Mouse (Mus musculus) hindbrain, postnatal 0 days (tissue): ENCODE measurements around the gene Cript. TPM values are rescaled to one million over a fixed set of nuclear protein-coding genes. Genes with fewer than 3 reads are reported as not detected.

Experiments
- ATAC-seq: fragments of 200-750 bp; cut with Nextera tagmentation; 2 replicates; pipeline ENCODE4 v1.8.0; 2017; ENCODE audit warnings: mild to moderate bottlenecking, moderate TSS enrichment, moderate library complexity
- DNase-seq: peaks from one replicate; pipeline ENCODE4 v3.0.0-alpha.2; 2015; ENCODE audit warnings: low spot score
- H3K27ac ChIP-seq: fragments of 300-500 bp; sonication (generic); 2 replicates; pipeline ENCODE4 v1.5.1; 2014; ENCODE audit warnings: mild to moderate bottlenecking
- H3K27me3 ChIP-seq: fragments of 300-500 bp; sonication (generic); 2 replicates; pipeline ENCODE4 v1.6.1; 2014; ENCODE audit warnings: low read length, mixed read lengths; ENCODE audit not compliant: insufficient read depth
- H3K36me3 ChIP-seq: fragments of 300-500 bp; sonication (generic); 2 replicates; pipeline ENCODE4 v1.6.1; 2014; ENCODE audit warnings: low read length, mixed read lengths; ENCODE audit not compliant: insufficient read depth
- H3K4me1 ChIP-seq: fragments of 300-500 bp; sonication (generic); 2 replicates; pipeline ENCODE4 v1.6.1; 2014; ENCODE audit warnings: antibody characterized with exemption, low read length, mixed read lengths; ENCODE audit not compliant: insufficient read depth
- H3K4me2 ChIP-seq: fragments of 300-500 bp; sonication (generic); 2 replicates; pipeline ENCODE4 v1.6.1; 2014; ENCODE audit warnings: low read depth, mild to moderate bottlenecking, low read length, moderate library complexity, mixed read lengths
- H3K4me3 ChIP-seq: fragments of 300-500 bp; sonication (generic); 2 replicates; pipeline ENCODE4 v1.5.1; 2014; ENCODE audit warnings: low read length
- H3K9ac ChIP-seq: fragments of 300-500 bp; sonication (generic); replicated peaks from 2 replicates; pipeline ENCODE4 v1.6.1; 2014; ENCODE audit warnings: mild to moderate bottlenecking, low read length, moderate library complexity, mixed read lengths
- H3K9me3 ChIP-seq: fragments of 300-500 bp; sonication (generic); 2 replicates; pipeline ENCODE4 v1.6.1; 2016; ENCODE audit warnings: low read length, mixed read lengths
- CTCF ChIP-seq: IDR thresholded peaks from 2 replicates; pipeline ENCODE4 v1.5.1; 2016; ENCODE audit warnings: antibody characterized with exemption, control low read depth, low read depth
- WGBS: fragments of 180-500 bp; shearing (Covaris S2); extraction: QIAGEN DNeasy Blood & Tissue Kit; methylation state at CpG from one replicate; pipeline ENCODE4 v1.1.7; 2014; 5-methylcytosine and 5-hydroxymethylcytosine counted together
- polyA plus RNA-seq: library from polyadenylated mRNA; unstranded; fragments of >200 nt; fragmentation: Nextera tagmentation; extraction: Ambion mirVana; gene quantifications from 2 replicates; pipeline ENCODE4 v1.2.1, GENCODE M21; 2015
- total RNA-seq: library from RNA; depleted of rRNA; stranded (reverse); fragments of >200 nt; gene quantifications from 2 replicates; pipeline ENCODE4 v1.2.3, GENCODE M21; 2014

Gene Cript
- total and polyA plus RNA-seq, 2 experiments from 2014 or later = 37.3 to 184 TPM

GRCm38 (mm10) chr17:87044364-87044763 is 19.0 kb downstream of the Cript start:
- ATAC-seq (peak; percentile 85), DNase-seq (peak; percentile 98)
- no peak overlapping the region for H3K27ac ChIP-seq

GRCm38 (mm10) chr17:87044796-87045195 is 19.4 kb downstream of the Cript start:
- Histone ChIP-seq H3K36me3 (no peaks in the 10 kb centered on the region), H3K27me3 (no peaks in the 10 kb centered on the region), H3K27ac (no peak overlapping the region), H3K9me3 (no peaks in the 10 kb centered on the region), H3K4me3 (no peak overlapping the region), H3K4me1 (no peaks in the 10 kb centered on the region), H3K4me2 (no peak overlapping the region), H3K9ac (no peak overlapping the region)
- DNase-seq = no peak
- 76% methylated on average over 8 of the region's 8 CpGs for WGBS
- ATAC-seq = no peak
- TF ChIP-seq CTCF = no peak

More at GRCm38 (mm10) chr17:87044364-87044763, 19.0 kb downstream of the Cript start:
- no peaks in the 10 kb centered on the region for H3K4me1 ChIP-seq
- no peaks in the 10 kb centered on the region for H3K9me3 ChIP-seq
- H3K36me3 ChIP-seq = no peaks in the 10 kb centered on the region
- no peak overlapping the region for H3K4me2 ChIP-seq
- no peaks in the 10 kb centered on the region for H3K27me3 ChIP-seq
- WGBS = 2% methylated on average over 15 of the region's 15 CpGs
- H3K4me3 ChIP-seq = no peak overlapping the region
- peak; percentile 100 for TF ChIP-seq CTCF
- no peak overlapping the region for H3K9ac ChIP-seq

GRCm38 (mm10) chr17:87049696-87050095 is 24.3 kb downstream of the Cript start:
- Histone ChIP-seq H3K27ac (no peak overlapping the region), H3K4me1 (peaks cover 3% of the 10 kb centered on the region; the same call in 1 of the 2 replicates), H3K9ac (no peak overlapping the region), H3K4me3 (no peak overlapping the region), H3K4me2 (no peak overlapping the region), H3K9me3 (no peaks in the 10 kb centered on the region), H3K27me3 (no peaks in the 10 kb centered on the region), H3K36me3 (no peaks in the 10 kb centered on the region)
- no peak for TF ChIP-seq CTCF
- 60% methylated on average over 5 of the region's 5 CpGs for WGBS
- ATAC-seq = no peak
- DNase-seq = no peak

- ATAC-seq (peak; percentile 82), DNase-seq (peak; percentile 73)
- H3K4me1 ChIP-seq = peaks cover 5% of the 10 kb centered on the region; the same call in 1 of the 2 replicates
- WGBS = 33% methylated on average over 9 of the region's 9 CpGs
- H3K9me3 ChIP-seq = no peaks in the 10 kb centered on the region
- H3K27ac ChIP-seq = no peak overlapping the region
- no peak overlapping the region for H3K9ac ChIP-seq
- no peak overlapping the region for H3K4me3 ChIP-seq
- H3K27me3 ChIP-seq = no peaks in the 10 kb centered on the region
- TF ChIP-seq CTCF = no peak
- H3K4me2 ChIP-seq = peak overlapping the region; percentile 8; the same call in 1 of the 2 replicates
- no peaks in the 10 kb centered on the region for H3K36me3 ChIP-seq
These were observed 25.3 kb downstream of the Cript start for GRCm38 (mm10) chr17:87050469-87051175.

GRCm38 (mm10) chr17:87051652-87052051 is 26.3 kb downstream of the Cript start:
- H3K4me3 ChIP-seq = no peak overlapping the region
- H3K9me3 ChIP-seq = no peaks in the 10 kb centered on the region
- no peak for DNase-seq
- H3K27ac ChIP-seq = no peak overlapping the region
- 95% methylated on average over 1 of the region's 1 CpGs for WGBS
- no peak for TF ChIP-seq CTCF
- H3K4me2 ChIP-seq = no peak overlapping the region
- peaks cover 5% of the 10 kb centered on the region; the same call in 1 of the 2 replicates for H3K4me1 ChIP-seq
- no peak for ATAC-seq
- no peaks in the 10 kb centered on the region for H3K36me3 ChIP-seq
- no peaks in the 10 kb centered on the region for H3K27me3 ChIP-seq
- H3K9ac ChIP-seq = no peak overlapping the region

GRCm38 (mm10) chr17:87052432-87052831 is 27.1 kb downstream of the Cript start:
- no peak for ATAC-seq
- no peaks in the 10 kb centered on the region for H3K9me3 ChIP-seq
- no peak overlapping the region for H3K9ac ChIP-seq

GRCm38 (mm10) chr17:87053921-87054320 is 28.6 kb downstream of the Cript start:
- no peak overlapping the region for H3K4me3 ChIP-seq
- no peaks in the 10 kb centered on the region for H3K9me3 ChIP-seq
- H3K27ac ChIP-seq = no peak overlapping the region
- peaks cover 5% of the 10 kb centered on the region; the same call in 1 of the 2 replicates for H3K4me1 ChIP-seq
- no peak for TF ChIP-seq CTCF
- H3K27me3 ChIP-seq = no peaks in the 10 kb centered on the region
- no peak overlapping the region for H3K4me2 ChIP-seq
- ATAC-seq = no peak
- no peak overlapping the region for H3K9ac ChIP-seq
- no peaks in the 10 kb centered on the region for H3K36me3 ChIP-seq
- 71% methylated on average over 5 of the region's 5 CpGs for WGBS
- no peak for DNase-seq

More at GRCm38 (mm10) chr17:87052432-87052831, 27.1 kb downstream of the Cript start:
- 96% methylated on average over 1 of the region's 1 CpGs for WGBS
- H3K4me2 ChIP-seq = no peak overlapping the region
- H3K27ac ChIP-seq = no peak overlapping the region
- DNase-seq = no peak
- no peaks in the 10 kb centered on the region for H3K36me3 ChIP-seq
- peaks cover 5% of the 10 kb centered on the region; the same call in 1 of the 2 replicates for H3K4me1 ChIP-seq
- no peaks in the 10 kb centered on the region for H3K27me3 ChIP-seq
- no peak overlapping the region for H3K4me3 ChIP-seq
- TF ChIP-seq CTCF = no peak
